Mouse (Mus musculus) cortical plate, adult 2 months (tissue): ENCODE results near the gene 1700010I14Rik.

Experiments used
- CTCF ChIP-seq: fragments of 200-500 bp; IDR thresholded peaks from 2 replicates; pipeline ENCODE4 v1.5.1; 2011; ENCODE audit warnings: mild to moderate bottlenecking, control low read depth, low read length; ENCODE audit not compliant: insufficient read depth; ENCODE audit errors: extremely low read depth
- POLR2A ChIP-seq: fragments of 200-500 bp; IDR thresholded peaks from 2 replicates; pipeline ENCODE4 v1.6.1; 2011; ENCODE audit warnings: mild to moderate bottlenecking, low read length, control low read depth; ENCODE audit not compliant: insufficient read depth; ENCODE audit errors: extremely low read depth

- TF ChIP-seq POLR2A (0 out of 2 replicates have a peak, but pooled peaks have one; percentile 14), CTCF (peak; percentile 33; the same call in 1 of the 2 replicates)
Measured at GRCm38 (mm10) chr17:8988119-8988807, at the start of gene 1700010I14Rik.
